Mouse (Mus musculus): ENCODE measurements around the gene Zfp85. TPM values are rescaled to one million over a fixed set of nuclear protein-coding genes. Genes with fewer than 3 reads are reported as not detected.
A peak's percentile ranks its signal among the peaks of the same experiment; 100 is the strongest.
"Not testable (repeated sequence)": the region's sequence is repeated elsewhere in the genome, so short reads cannot be mapped to it uniquely, and the experiment has no call there.

Gene Zfp85
- total RNA-seq (2022) = 1 to 10 TPM; 4.5 to 7.8 (median 7.0) TPM

GRCm38 (mm10) chr13:67754333-67755306 is at the start of gene Zfp85:
Zfp85 (minus strand) TSS chr13:67755228.
- DNase-seq (ENCODE audit: low spot score in 2 of 2) = peak; percentile 25 to 47

- DNase-seq (ENCODE audit: low spot score in 2 of 2) = not testable (repeated sequence)
Measured at GRCm38 (mm10) chr13:67799151-67799550, 44.1 kb upstream of the Zfp85 start.

DNA sequence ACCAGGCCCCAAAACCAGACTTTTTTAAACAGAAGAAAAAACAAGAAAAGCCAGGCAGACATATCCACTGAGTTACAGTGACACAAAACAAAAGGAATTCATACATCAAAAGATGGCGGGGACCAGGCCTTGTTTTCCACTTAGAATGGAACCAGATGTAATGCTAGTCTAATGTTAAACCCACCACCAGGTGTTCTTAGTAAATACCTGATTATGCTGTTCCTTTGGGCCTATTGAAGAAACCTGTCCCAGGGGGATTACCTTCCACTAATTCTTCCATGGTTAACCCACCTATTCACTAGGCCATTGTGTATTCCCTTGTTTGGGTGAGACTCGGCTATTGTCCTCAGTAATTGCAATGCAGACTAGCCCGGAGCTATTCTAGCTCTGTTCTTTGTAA is 43.6 kb upstream of the Zfp85 start:
- DNase-seq (ENCODE audit: low spot score in 2 of 2) = no peak

- DNase-seq (ENCODE audit: low spot score in 2 of 2) = no peak
Measured at GRCm38 (mm10) chr13:67791921-67792455, 37.0 kb upstream of the Zfp85 start.

GRCm38 (mm10) chr13:67779265-67780221 is 24.5 kb upstream of the Zfp85 start, which contains the start of gene Zfp493:
Zfp493 (plus strand) TSS chr13:67779693.
- DNase-seq (ENCODE audit: low spot score in 2 of 2) = peak; percentile 59 to 68

- DNase-seq (ENCODE audit: low spot score in 2 of 2) = no peak
Measured at GRCm38 (mm10) chr13:67763031-67763768, 8.2 kb upstream of the Zfp85 start.

DNA sequence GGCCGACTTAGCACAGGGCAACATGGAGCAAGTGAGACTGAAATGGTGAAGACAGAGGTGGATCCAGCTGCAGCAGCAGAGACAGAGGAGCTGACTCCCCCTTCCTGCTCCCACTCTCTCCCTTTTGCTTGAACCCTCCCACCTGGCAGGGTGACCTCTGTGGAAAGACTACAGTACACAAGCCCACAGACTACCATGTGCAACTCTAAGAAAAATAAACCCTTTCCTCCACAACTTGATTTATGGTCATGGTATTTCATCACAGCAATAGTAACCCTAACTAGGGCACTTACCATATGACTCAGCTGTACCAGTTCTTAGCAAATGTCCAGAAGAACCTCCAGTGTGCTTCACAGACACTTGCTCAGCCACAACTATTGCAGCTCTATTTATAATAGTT is 4.9 kb upstream of the Zfp85 start:
- DNase-seq (ENCODE audit: low spot score in 2 of 2) = no peak

DNA sequence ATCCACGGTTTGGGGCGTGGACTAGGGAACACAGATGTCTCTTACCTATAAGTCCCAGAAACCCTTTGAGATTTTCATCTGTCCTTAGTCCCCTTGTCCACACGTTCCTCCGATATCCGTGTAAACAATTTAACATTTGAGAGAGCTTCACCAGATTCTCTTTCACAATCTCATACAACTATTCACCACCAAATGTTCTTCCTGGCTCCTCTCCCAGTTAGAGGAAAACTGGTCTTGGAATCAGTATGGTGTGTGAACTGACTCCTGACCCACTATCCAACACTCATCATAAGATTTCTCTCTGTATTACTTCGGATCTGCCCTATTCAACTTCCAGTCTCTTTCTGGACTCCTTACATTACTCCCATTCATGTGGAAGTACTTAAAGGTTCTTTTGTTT is 733 bp upstream of the Zfp85 start:
- no peak for DNase-seq (ENCODE audit: low spot score in 2 of 2)

GRCm38 (mm10) chr13:67743896-67744295 is 11.1 kb downstream of the Zfp85 start:
- no peak for DNase-seq (ENCODE audit: low spot score in 2 of 2)

- DNase-seq (ENCODE audit: low spot score in 2 of 2) = no peak
Measured at GRCm38 (mm10) chr13:67742941-67743340, 12.1 kb downstream of the Zfp85 start.

GRCm38 (mm10) chr13:67734391-67734790 is 20.6 kb downstream of the Zfp85 start:
- not testable (repeated sequence) for DNase-seq (ENCODE audit: low spot score in 2 of 2)

GRCm38 (mm10) chr13:67729441-67729840 is 25.6 kb downstream of the Zfp85 start:
- peak in 1 of 2 experiments; percentile 19 for DNase-seq (ENCODE audit: low spot score in 2 of 2)

GRCm38 (mm10) chr13:67728641-67729318 is 26.2 kb downstream of the Zfp85 start, which contains the start of gene Zfp65:
Zfp65 (minus strand) TSS chr13:67729173.
- peak; percentile 55 to 59 for DNase-seq (ENCODE audit: low spot score in 2 of 2)

DNA sequence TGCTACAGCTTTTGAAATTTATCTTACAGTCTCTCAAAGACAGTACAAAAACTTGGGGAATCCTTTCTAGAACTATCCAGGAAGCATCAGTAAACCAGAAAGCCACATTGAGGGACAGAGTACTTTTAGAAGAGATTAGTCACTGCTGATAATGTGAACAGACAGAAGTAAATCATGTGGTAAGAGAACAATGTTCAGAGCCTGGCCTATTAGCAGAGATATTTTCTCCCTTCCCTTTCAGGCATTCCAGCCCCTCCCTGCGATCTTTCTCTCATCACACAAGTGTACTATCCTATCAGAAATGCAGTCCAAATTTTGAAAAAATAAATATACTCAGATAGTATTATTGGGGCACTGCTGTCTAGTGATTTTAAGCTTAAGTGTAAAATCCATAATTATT is 26.9 kb downstream of the Zfp85 start:
- DNase-seq (ENCODE audit: low spot score in 2 of 2) = no peak

- DNase-seq (ENCODE audit: low spot score in 2 of 2) = not testable (repeated sequence)
Measured at GRCm38 (mm10) chr13:67725331-67725730, 29.7 kb downstream of the Zfp85 start.

DNA sequence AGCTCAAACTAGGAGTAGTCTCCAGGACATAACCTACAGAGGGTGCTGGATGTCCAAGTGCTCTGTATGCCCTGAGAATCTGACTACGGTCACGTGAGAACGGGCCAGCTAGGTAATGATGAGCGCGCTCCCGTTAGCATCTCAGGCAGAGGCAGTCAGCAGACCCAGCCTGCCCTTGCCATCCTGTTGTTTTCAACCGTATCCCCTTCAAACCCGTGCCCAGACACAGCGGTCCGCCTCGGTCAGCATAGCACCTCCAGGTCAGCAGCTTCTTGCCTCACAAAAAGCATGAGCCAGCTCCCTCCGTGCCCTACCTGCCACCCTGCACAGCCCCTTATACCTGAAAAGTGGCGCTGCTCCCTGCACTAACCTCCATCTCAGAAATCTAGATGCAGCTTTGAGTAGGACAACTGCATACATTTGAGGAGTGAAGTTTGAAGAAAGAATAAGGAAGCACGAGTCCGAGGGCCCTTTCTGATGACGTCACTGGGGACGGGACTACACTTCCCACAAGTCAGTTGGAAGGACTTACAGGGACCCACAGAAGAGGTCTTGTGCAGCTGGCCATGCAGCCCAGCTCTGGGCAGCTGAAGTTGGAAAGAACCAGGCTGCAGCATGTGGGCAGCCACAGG is 31.1 kb downstream of the Zfp85 start:
- peak; percentile 91 to 92 for DNase-seq (ENCODE audit: low spot score in 2 of 2)
